Mouse (Mus musculus): Measurements from ENCODE around the gene Tnfrsf1a. TPM values are rescaled to one million over a fixed set of nuclear protein-coding genes. Genes with fewer than 3 reads are reported as not detected.
A peak's percentile ranks its signal among the peaks of the same experiment; 100 is the strongest.

Gene Tnfrsf1a
- polyA plus RNA-seq, 1 experiment from 2014 or later, result 11.6 TPM

DNA sequence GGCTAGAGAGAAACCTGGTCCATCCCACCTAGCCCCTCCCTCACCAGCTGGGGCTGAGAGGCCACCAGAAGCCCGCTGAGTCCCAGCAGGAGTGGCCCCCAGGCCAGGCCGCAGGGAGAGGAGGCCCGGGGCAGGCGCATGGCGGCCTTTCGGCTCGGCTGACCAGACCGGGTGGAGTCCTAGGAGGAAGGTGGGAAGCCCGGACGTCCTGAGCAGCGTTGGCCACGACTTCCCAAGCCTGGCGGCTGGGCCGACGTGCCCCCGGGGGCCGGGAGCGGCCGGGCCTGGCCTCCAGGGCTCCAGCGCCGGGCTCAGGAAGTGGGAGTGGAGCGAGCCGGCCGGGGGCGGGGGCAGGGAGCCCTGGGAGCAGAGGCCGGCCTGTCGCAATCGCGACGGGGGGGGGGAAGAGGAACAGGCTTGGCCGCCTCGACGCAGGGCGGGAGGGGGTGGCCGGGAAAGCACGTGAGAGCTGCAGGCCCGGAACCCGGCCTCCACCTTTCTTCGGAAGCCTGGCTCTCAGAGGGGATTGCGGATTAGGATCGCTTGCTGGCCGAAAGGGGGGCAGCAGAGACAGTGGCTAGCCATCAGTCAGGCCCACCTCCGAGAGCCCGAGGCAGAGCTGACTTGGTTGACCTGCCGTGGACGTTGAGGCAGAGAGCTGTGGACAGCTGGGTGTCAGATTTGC is 35.5 kb upstream of the Tnfrsf1a start, which contains the start of gene Ltbr:
Gene Ltbr (minus strand): TSS at position 340 of the 685 bp plus-strand sequence.
- Histone ChIP-seq H3K36me3 (replicated peaks) (no peaks in the 10 kb centered on the region), H3K27ac (no peak within 1 kb of the TSS), H3K9me3 (no peaks in the 10 kb centered on the region), H3K4me1 (peaks cover 15% of the 10 kb centered on the region), H3K4me2 (peak within 1 kb of the TSS; percentile 55), H3K4me3 (peak within 1 kb of the TSS; percentile 36), H3K27me3 (replicated peaks) (no peaks in the 10 kb centered on the region), H3K9ac (peak within 1 kb of the TSS; percentile 34; the same call in 1 of the 2 replicates)
- 3% methylated on average over 45 of the region's 46 CpGs for WGBS
- peak; percentile 66 for ATAC-seq (replicated peaks)

GRCm38 (mm10) chr6:125314231-125314563 is 35.0 kb upstream of the Tnfrsf1a start:
- H3K4me3 ChIP-seq, result peak overlapping the region; percentile 36
- H3K4me2 ChIP-seq, result peak overlapping the region; percentile 55
- WGBS, result 53% methylated on average over 7 of the region's 7 CpGs
- H3K27ac ChIP-seq, result no peak overlapping the region
- peak; percentile 41; the same call in 1 of the 2 replicates for ATAC-seq (replicated peaks)
- H3K36me3 ChIP-seq (replicated peaks), result no peaks in the 10 kb centered on the region
- H3K27me3 ChIP-seq (replicated peaks), result no peaks in the 10 kb centered on the region
- H3K4me1 ChIP-seq, result peaks cover 15% of the 10 kb centered on the region
- H3K9ac ChIP-seq, result peak overlapping the region; percentile 34; the same call in 1 of the 2 replicates
- no peaks in the 10 kb centered on the region for H3K9me3 ChIP-seq

DNA sequence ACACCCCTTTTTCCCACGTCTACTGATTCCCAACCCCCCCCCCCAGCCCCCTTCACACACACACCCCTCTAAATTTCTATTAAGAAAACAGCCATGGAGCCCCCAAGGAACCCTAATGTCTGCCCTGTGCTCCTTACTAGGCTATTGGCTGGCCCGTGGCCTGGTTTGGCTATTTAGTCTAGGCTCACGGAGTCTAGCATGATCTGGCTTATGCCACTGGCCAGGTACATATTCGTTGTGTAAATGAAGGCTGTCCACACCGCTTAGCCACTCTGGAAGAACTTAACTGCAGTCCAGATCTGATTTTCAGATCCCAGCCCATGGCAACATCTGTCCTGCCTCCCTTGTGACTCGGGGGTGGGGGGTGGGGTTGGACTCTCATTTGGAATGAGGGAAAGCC is 34.4 kb upstream of the Tnfrsf1a start:
- Histone ChIP-seq H3K27ac (no peak overlapping the region), H3K27me3 (replicated peaks) (peaks cover 2% of the 10 kb centered on the region), H3K4me3 (no peak overlapping the region), H3K36me3 (replicated peaks) (no peaks in the 10 kb centered on the region), H3K4me1 (peaks cover 15% of the 10 kb centered on the region), H3K4me2 (no peak overlapping the region), H3K9me3 (no peaks in the 10 kb centered on the region), H3K9ac (no peak overlapping the region)
- ATAC-seq (replicated peaks), result no peak
- 84% methylated on average over 5 of the region's 6 CpGs for WGBS

DNA sequence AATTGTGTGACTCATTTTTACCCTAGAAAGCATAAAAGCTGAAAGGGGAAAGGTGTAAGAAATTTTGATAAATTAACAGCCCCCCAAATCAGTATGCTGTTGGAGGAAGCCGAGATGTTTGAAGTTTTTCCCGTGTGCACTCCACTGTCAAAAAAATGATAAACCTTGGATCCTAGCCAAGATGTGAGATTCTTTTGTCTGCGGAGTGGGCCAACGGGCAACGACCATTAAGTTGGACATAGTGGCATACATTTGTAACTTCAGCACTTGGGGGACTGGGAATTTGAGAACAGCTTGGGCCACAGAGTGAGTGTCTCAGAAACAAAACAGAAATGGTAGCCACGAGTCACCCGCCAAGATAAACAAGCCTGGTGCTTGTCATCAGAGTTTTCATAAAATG is 32.1 kb upstream of the Tnfrsf1a start:
- WGBS, result 70% methylated on average over 7 of the region's 7 CpGs
- no peaks in the 10 kb centered on the region for H3K36me3 ChIP-seq (replicated peaks)
- no peak overlapping the region for H3K4me3 ChIP-seq
- no peak overlapping the region for H3K27ac ChIP-seq
- H3K4me1 ChIP-seq, result peaks cover 20% of the 10 kb centered on the region
- no peak overlapping the region for H3K9ac ChIP-seq
- H3K4me2 ChIP-seq, result no peak overlapping the region
- no peak for ATAC-seq (replicated peaks)
- H3K27me3 ChIP-seq (replicated peaks), result peaks cover 25% of the 10 kb centered on the region
- H3K9me3 ChIP-seq, result no peaks in the 10 kb centered on the region

DNA sequence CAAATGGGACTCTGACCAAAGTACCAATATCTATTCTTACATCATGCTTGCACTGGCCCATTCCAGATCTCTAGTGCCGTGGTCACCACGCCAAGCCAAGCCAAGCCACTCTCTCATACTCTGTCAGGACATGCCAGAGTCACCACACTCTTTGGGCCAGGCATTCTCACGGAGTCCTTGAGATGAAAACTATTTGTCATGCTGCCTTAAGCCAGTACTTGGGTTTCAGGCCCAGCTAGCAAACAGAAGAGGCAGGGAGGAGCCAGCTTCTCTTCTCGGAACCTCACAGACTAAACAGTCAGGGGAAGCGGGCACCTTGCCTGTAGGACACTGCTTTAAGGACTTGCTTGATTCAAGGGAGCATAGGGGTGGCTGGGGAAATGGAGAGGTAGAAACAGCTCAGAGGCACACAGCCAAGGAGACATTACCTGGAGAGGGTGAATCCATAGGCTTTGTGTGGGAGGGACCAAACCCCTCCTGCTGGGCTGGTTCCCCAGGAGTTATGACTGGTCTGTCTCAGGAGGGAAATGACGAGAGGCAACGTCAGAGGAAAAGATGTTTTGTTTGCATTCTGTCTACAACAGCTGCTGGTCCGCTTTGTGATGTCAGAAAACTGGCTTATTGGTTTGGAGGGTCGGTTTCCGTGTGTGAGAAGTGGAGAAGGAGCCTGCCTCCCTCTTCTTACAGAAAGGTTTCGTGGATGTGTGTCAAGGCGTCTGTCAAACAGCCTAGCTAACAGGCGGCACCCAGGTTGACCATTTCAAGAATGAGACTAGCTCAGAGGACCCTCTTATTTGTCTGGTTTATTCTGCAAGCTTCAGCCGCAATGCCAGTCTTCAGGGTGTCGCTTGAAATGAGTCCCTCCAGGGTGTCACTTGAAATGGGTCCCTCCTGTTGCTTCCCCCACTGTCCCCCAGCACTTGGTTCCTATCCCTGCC is 29.9 kb upstream of the Tnfrsf1a start:
- no peak for ATAC-seq (replicated peaks)
- no peaks in the 10 kb centered on the region for H3K36me3 ChIP-seq (replicated peaks)
- no peaks in the 10 kb centered on the region for H3K9me3 ChIP-seq
- H3K4me1 ChIP-seq, result peaks cover 7% of the 10 kb centered on the region
- no peak overlapping the region for H3K9ac ChIP-seq
- 70% methylated on average over 15 of the region's 15 CpGs for WGBS
- no peak overlapping the region for H3K4me3 ChIP-seq
- no peak overlapping the region for H3K4me2 ChIP-seq
- H3K27ac ChIP-seq, result no peak overlapping the region
- peaks cover 35% of the 10 kb centered on the region for H3K27me3 ChIP-seq (replicated peaks)

DNA sequence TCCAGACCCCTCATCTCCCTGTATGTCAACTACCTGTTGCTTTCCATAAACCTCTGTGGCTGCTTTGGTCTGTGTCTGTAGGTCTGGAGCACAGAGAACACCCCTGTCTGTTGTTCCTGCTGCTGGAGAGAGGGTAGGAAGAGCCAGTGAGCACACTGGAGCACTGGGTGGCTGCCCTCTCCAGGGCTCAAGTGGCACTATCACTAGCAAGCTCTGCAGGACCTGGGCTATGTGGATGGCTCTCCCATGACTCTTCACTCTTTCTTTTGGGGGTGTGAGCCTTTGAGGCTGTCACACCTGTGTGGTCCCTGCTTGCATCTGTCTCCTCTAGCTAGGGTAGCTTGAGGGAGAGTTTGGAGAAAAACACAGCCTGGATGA is 29.3 kb upstream of the Tnfrsf1a start:
- no peak overlapping the region for H3K4me3 ChIP-seq
- ATAC-seq (replicated peaks), result no peak
- peaks cover 35% of the 10 kb centered on the region for H3K27me3 ChIP-seq (replicated peaks)
- H3K27ac ChIP-seq, result no peak overlapping the region
- no peak overlapping the region for H3K9ac ChIP-seq
- peaks cover 5% of the 10 kb centered on the region; the same call in 1 of the 2 replicates for H3K4me1 ChIP-seq
- H3K4me2 ChIP-seq, result no peak overlapping the region
- H3K9me3 ChIP-seq, result no peaks in the 10 kb centered on the region
- no peaks in the 10 kb centered on the region for H3K36me3 ChIP-seq (replicated peaks)

GRCm38 (mm10) chr6:125320323-125320722 is 28.8 kb upstream of the Tnfrsf1a start, which contains the start of gene Scnn1a:
Gene Scnn1a (plus strand): TSS chr6:125320659.
- 81% methylated on average over 1 of the region's 1 CpGs for WGBS
- no peak within 1 kb of the TSS for H3K9ac ChIP-seq
- no peaks in the 10 kb centered on the region for H3K36me3 ChIP-seq (replicated peaks)
- H3K4me3 ChIP-seq, result no peak within 1 kb of the TSS
- H3K27me3 ChIP-seq (replicated peaks), result peaks cover 35% of the 10 kb centered on the region
- no peak within 1 kb of the TSS for H3K27ac ChIP-seq
- H3K4me2 ChIP-seq, result no peak within 1 kb of the TSS
- H3K4me1 ChIP-seq, result peaks cover 5% of the 10 kb centered on the region; the same call in 1 of the 2 replicates
- H3K9me3 ChIP-seq, result no peaks in the 10 kb centered on the region
- no peak for ATAC-seq (replicated peaks)

DNA sequence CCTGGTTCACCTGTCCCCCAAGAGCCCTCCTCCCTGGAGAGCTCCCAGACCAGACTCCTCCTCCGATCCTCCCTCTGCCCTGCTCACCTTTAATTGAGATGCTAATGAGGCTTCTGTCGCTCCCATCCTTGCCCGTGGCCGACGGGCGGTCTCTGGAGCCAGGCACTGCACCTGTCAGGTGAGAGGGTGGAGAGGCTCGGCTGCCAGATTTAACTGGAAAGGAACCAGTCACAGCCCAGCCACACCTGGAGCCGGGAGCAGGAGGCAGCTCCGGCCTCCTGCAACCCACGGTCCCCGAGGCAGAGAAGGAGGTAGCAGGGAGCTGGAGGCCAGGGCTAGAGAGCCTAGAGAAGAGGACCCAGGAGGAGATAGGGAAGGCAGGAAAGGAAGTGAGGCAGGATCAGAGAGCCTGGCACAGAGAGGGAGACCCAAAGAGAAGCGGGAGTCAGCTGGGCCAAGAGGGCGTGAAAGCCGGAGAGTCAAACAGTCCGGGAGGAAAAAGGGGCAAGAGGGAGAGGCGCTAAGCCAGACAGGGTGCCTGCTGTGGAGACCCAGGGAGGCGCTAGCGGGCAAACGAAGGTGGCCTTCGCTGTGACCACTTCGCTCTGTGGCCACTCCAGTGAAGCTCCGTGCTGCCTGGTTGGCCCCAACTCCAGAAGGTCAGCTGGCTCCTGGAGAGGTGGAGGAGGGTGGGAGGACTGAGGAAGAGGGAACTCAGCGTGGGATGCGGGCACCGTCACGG is 27.9 kb upstream of the Tnfrsf1a start:
- H3K4me3 ChIP-seq, result no peak overlapping the region
- peaks cover 5% of the 10 kb centered on the region; the same call in 1 of the 2 replicates for H3K4me1 ChIP-seq
- no peak for ATAC-seq (replicated peaks)
- WGBS, result 7% methylated on average over 26 of the region's 26 CpGs
- no peak overlapping the region for H3K4me2 ChIP-seq
- no peaks in the 10 kb centered on the region for H3K36me3 ChIP-seq (replicated peaks)
- no peak overlapping the region for H3K27ac ChIP-seq
- H3K27me3 ChIP-seq (replicated peaks), result peaks cover 35% of the 10 kb centered on the region
- H3K9me3 ChIP-seq, result no peaks in the 10 kb centered on the region
- no peak overlapping the region for H3K9ac ChIP-seq

- H3K9me3 ChIP-seq, result no peaks in the 10 kb centered on the region
- WGBS, result 62% methylated on average over 13 of the region's 13 CpGs
- H3K27ac ChIP-seq, result no peak overlapping the region
- no peak for ATAC-seq (replicated peaks)
- no peaks in the 10 kb centered on the region for H3K36me3 ChIP-seq (replicated peaks)
- peaks cover 5% of the 10 kb centered on the region; the same call in 1 of the 2 replicates for H3K4me1 ChIP-seq
- H3K27me3 ChIP-seq (replicated peaks), result peaks cover 35% of the 10 kb centered on the region
- no peak overlapping the region for H3K4me2 ChIP-seq
- no peak overlapping the region for H3K9ac ChIP-seq
- no peak overlapping the region for H3K4me3 ChIP-seq
These were observed 26.4 kb upstream of the Tnfrsf1a start for GRCm38 (mm10) chr6:125322794-125323193.

DNA sequence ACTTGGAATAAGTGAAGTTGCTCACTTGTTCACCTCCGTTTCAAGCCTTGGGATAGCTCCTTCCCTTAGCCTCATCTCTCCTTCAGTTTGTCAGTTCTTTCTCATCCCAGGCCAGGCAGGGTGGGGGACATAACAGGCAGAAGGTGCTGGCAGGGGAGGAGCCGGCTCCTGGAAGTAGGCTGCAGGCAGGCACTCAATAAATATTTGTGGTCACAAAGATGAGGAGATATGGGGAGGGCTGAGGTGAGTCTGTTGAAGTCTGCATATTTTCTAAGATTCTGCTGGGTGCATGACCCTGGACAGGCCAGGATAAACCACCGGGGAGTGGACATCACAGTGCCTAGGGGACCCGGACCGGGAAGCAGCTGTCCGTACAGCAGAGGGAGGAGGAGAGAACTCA is 25.6 kb upstream of the Tnfrsf1a start:
- peaks cover 5% of the 10 kb centered on the region; the same call in 1 of the 2 replicates for H3K4me1 ChIP-seq
- no peaks in the 10 kb centered on the region for H3K36me3 ChIP-seq (replicated peaks)
- WGBS, result 69% methylated on average over 6 of the region's 6 CpGs
- H3K9me3 ChIP-seq, result no peaks in the 10 kb centered on the region
- H3K4me3 ChIP-seq, result no peak overlapping the region
- H3K27me3 ChIP-seq (replicated peaks), result peaks cover 35% of the 10 kb centered on the region
- H3K27ac ChIP-seq, result no peak overlapping the region
- H3K9ac ChIP-seq, result no peak overlapping the region
- H3K4me2 ChIP-seq, result no peak overlapping the region
- no peak for ATAC-seq (replicated peaks)

DNA sequence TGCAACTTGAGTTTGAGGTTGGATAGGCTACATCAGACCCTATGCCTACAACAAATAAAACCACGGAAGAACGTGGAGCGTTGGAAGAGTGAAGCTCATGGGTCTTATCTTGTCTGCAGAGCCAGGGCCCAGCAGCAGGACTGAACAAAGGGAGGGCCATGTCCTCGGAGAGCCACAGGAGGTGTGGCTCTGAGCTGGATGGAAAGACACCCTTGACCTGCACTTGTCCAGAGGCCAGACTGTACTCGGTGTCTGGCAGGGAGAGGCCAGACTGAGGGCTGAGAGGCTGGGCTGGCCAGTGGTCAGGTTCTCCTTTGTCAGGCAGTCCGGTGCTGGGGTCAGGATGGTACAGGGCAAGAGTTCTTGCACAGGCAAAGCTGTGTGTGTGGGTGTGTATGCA is 23.8 kb upstream of the Tnfrsf1a start:
- Histone ChIP-seq H3K27ac (no peak overlapping the region), H3K4me3 (no peak overlapping the region), H3K4me1 (peaks cover 6% of the 10 kb centered on the region), H3K4me2 (no peak overlapping the region), H3K9ac (no peak overlapping the region), H3K27me3 (replicated peaks) (peaks cover 28% of the 10 kb centered on the region), H3K9me3 (no peaks in the 10 kb centered on the region), H3K36me3 (replicated peaks) (no peaks in the 10 kb centered on the region)
- 71% methylated on average over 6 of the region's 6 CpGs for whole genome bisulfite sequencing
- ATAC-seq (replicated peaks), result no peak

DNA sequence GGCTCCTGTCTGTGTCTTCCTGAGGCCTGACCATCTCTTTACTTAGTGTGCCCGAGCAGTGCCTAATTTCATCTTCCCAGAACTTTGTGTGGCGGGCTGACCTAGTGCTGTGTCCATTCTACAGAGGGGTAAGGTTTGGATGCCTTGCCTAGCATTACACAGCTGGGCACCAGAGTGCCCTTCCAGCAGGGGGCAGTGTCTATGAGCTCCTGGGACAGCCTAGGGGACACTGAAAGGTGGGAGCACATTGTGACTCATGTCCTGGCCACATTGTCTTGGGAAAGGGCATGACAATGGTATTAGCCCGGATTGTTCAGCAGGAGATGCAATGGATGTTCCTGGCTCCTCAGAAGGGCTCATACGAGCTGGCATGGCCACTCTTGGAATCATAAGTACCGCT is 20.9 kb upstream of the Tnfrsf1a start:
- ATAC-seq (replicated peaks), result no peak
- Histone ChIP-seq H3K4me3 (no peak overlapping the region), H3K4me1 (peaks cover 8% of the 10 kb centered on the region; the same call in 1 of the 2 replicates), H3K9ac (no peak overlapping the region), H3K36me3 (replicated peaks) (no peaks in the 10 kb centered on the region), H3K27me3 (replicated peaks) (no peaks in the 10 kb centered on the region), H3K27ac (no peak overlapping the region), H3K4me2 (no peak overlapping the region), H3K9me3 (no peaks in the 10 kb centered on the region)
- 78% methylated on average over 5 of the region's 5 CpGs for WGBS
